Mouse (Mus musculus) liver, adult 10 weeks (tissue): ENCODE measurements around the gene Cd300c. TPM values are rescaled to one million over a fixed set of nuclear protein-coding genes. Genes with fewer than 3 reads are reported as not detected.

Experiments used
- polyA plus RNA-seq: library from polyadenylated mRNA; stranded (reverse); fragments of 350-450 nt; fragmentation: Illumina TruSeq; extraction: RNeasy Lipid Tissue Mini Kit (QIAGEN cat#74804); gene quantifications from one replicate; pipeline ENCODE4 v1.2.3, GENCODE M21; 2014; ENCODE audit warnings: low read depth, low replicate concordance

Gene Cd300c
- polyA plus RNA-seq = not detected

DNA sequence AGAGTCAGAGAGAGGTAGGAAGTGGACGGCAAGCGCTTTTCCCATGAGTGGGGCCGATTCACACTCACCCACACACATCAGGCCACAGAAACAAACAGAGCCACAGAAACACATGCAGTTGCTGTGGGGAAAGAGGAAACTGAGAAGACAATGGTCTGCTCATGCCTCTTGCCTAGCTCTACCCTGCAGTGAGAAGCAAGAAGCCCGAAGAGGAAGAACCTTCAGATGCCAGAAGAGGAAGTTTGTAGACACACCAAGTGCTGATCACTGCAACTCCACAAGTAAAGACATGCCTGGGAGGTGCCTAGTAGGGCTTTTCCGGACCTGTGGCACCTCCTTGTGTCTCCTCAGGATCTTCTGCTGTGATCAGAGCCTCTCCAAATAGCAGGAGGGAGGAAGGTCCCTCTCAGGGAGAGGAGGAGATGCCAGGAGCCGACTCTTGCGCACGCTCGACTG, at the start of gene Cd300c:
Cd300c (minus strand) TSS at position 406 of the 456 bp plus-strand sequence.

DNA sequence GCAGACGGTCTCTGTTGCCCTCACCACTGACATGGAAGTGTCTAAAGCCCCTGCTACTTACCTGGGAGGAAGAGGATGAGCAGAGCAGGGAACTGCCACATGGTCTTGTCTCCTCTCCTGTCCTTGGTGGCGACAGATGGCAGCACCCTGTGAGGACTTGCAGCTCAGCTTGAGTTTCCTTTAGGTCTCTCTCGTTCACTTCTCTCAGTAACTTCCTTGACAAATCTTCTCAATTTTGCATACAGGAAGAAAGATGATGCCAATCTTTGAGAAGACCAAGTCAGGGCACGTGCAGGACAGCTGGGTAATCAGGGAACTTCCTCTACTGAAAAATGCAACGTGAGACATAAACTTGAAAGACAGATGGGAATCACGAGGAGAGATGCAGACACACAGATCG, 47.1 kb upstream of the Cd300c start, which contains the start of gene Cd300ld2:
Cd300ld2 (minus strand) TSS at position 101 of the 400 bp plus-strand sequence.

DNA sequence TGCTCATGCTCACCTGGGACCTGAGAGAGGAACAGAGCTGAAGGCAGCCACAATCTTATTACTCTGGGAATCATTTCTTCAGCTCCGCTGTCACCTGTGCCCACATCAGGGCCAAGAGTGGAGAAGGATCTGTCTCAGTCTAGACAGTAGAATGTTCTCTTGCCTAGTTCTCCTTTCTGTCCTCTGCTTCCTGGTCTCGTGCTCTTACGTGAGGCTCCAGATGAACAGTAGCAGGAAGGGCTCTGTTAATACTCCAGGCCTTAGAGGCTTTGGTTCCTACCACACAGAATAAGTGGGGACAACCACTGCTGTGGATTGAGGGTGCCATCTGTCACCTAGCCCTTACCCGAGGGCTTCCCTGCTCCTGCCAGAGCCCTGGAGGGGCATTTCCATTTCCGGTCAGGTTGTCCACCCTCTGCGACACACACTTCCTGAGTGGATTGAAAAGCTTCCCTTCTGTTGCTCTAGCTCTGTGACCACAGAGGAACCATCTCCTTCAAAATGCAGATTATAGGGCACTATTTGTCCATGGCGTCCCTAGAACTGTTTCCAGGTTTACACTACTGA, 32.6 kb upstream of the Cd300c start, which contains the start of gene Cd300c2:
Cd300c2 (minus strand) TSS at position 407 of the 567 bp plus-strand sequence.

DNA sequence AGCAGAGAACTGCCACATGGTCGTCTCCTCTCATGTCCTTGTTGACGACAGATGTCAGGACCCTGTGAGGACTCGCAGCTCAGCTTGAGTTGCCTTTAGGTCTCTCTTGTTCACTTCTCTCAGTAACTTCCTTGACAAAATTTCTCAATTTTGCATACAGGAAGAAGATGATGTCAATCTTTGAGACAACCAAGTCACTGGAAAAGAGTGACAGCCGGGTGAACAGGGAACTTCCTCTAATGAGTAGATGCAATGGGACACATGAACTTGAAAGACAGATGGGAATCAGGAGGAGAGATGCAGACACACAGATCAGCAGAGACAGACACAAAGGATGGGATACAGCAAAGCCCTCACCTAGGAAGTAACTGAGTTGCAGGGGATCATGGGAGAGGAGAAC, 20.8 kb upstream of the Cd300c start, which contains the start of gene Cd300ld:
Cd300ld (minus strand) TSS at position 130 of the 400 bp plus-strand sequence.

DNA sequence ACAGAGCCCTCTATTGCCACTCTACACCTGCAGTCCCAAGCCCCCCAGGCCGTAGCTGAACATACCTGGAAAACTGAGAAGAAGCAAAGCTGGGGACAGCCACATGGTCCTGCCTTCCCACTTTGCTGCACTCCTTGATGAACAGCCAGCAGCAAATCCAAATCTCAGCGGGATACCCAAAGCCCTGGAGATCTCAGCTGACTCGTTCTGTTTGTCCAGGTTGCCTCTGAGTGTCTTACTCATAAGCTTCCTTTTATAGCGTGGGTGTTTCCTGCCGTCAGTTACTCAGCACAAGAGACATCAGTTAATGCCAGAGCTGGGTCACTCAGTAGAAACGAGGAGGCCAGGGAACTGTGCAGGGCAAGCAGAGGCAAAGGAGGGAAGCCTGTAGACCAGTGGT, 34.8 kb downstream of the Cd300c start, which contains the start of gene Cd300lb:
Cd300lb (minus strand) TSS at position 243 of the 400 bp plus-strand sequence.

Other genes starting within 250 kb of the Cd300c start
- gene Dnaic2, start 241.7 kb downstream of the Cd300c start, polyA plus RNA-seq = not detected
- not detected for gene Kif19a, start 203.8 kb downstream of the Cd300c start, polyA plus RNA-seq
- not detected for gene Btbd17, start 173.2 kb downstream of the Cd300c start, polyA plus RNA-seq
- gene Gpr142, start 170.2 kb downstream of the Cd300c start, polyA plus RNA-seq = not detected
- gene Gprc5c, start 118.0 kb downstream of the Cd300c start, polyA plus RNA-seq = 10.1 TPM
- gene Cd300a, start 79.1 kb downstream of the Cd300c start, polyA plus RNA-seq = 1.8 TPM
- gene Cd300lb, start 34.8 kb downstream of the Cd300c start, polyA plus RNA-seq = 0.42 TPM
- 5.9 TPM for gene Cd300ld, start 20.8 kb upstream of the Cd300c start, polyA plus RNA-seq
- gene Cd300c2, start 32.7 kb upstream of the Cd300c start, polyA plus RNA-seq = 1.9 TPM
- gene Cd300ld2, start 47.0 kb upstream of the Cd300c start, polyA plus RNA-seq = not detected
- gene Cd300ld4, start 57.9 kb upstream of the Cd300c start, polyA plus RNA-seq = not detected
- gene Cd300ld5, start 68.6 kb upstream of the Cd300c start, polyA plus RNA-seq = 0.61 TPM
- 0.61 TPM for gene Cd300ld3, start 79.3 kb upstream of the Cd300c start, polyA plus RNA-seq
- gene Cd300e, start 93.0 kb upstream of the Cd300c start, polyA plus RNA-seq = 1.9 TPM
- gene Rab37, start 122.3 kb upstream of the Cd300c start, polyA plus RNA-seq = 0.16 TPM
- 0.69 TPM for gene Cd300lf, start 164.8 kb upstream of the Cd300c start, polyA plus RNA-seq
- 34.2 TPM for gene Slc9a3r1, start 194.2 kb upstream of the Cd300c start, polyA plus RNA-seq
- 0.37 TPM for gene Tmem104, start 218.3 kb upstream of the Cd300c start, polyA plus RNA-seq
- 5.9 TPM for gene Nat9, start 218.7 kb upstream of the Cd300c start, polyA plus RNA-seq